Mouse (Mus musculus) forebrain, postnatal 0 days (tissue): ENCODE measurements around the gene Sik3. TPM values are rescaled to one million over a fixed set of nuclear protein-coding genes. Genes with fewer than 3 reads are reported as not detected.
"Not testable (repeated sequence)": the region's sequence is repeated elsewhere in the genome, so short reads cannot be mapped to it uniquely, and the experiment has no call there.

Experiments
- ATAC-seq: fragments of 200-750 bp; cut with Nextera tagmentation; 2 replicates; pipeline ENCODE4 v1.8.0; 2017; ENCODE audit warnings: mild to moderate bottlenecking, moderate library complexity
- DNase-seq: peaks from one replicate; pipeline ENCODE4 v3.0.0-alpha.2; 2015
- H3K27ac ChIP-seq: fragments of 300-500 bp; sonication (generic); 2 replicates; pipeline ENCODE4 v1.5.1; 2014; ENCODE audit warnings: low read depth, mild to moderate bottlenecking, antibody characterized with exemption, low read length, moderate library complexity, mixed read lengths
- H3K27me3 ChIP-seq: fragments of 300-500 bp; sonication (generic); 2 replicates; pipeline ENCODE4 v1.6.1; 2014; ENCODE audit warnings: mild to moderate bottlenecking, low read length, mixed read lengths; ENCODE audit not compliant: insufficient read depth
- H3K36me3 ChIP-seq: fragments of 300-500 bp; sonication (generic); 2 replicates; pipeline ENCODE4 v1.6.1; 2014; ENCODE audit warnings: mild to moderate bottlenecking, moderate library complexity; ENCODE audit not compliant: insufficient read depth
- H3K4me1 ChIP-seq: fragments of 300-500 bp; sonication (generic); 2 replicates; pipeline ENCODE4 v1.6.1; 2014; ENCODE audit warnings: antibody characterized with exemption; ENCODE audit not compliant: insufficient read depth
- H3K4me2 ChIP-seq: fragments of 300-500 bp; sonication (generic); 2 replicates; pipeline ENCODE4 v1.6.1; 2014; ENCODE audit warnings: low read depth, mild to moderate bottlenecking, moderate library complexity
- H3K4me3 ChIP-seq: fragments of 300-500 bp; sonication (generic); 2 replicates; pipeline ENCODE4 v1.5.1; 2014; ENCODE audit warnings: low read depth, low read length, mixed read lengths
- H3K9ac ChIP-seq: fragments of 300-500 bp; sonication (generic); 2 replicates; pipeline ENCODE4 v1.6.1; 2014; ENCODE audit warnings: mild to moderate bottlenecking
- H3K9me3 ChIP-seq: fragments of 300-500 bp; sonication (generic); 2 replicates; pipeline ENCODE4 v1.6.1; 2016; ENCODE audit warnings: low read length
- CTCF ChIP-seq: sonication (generic); IDR thresholded peaks from 2 replicates; pipeline ENCODE4 v1.5.1; 2016; ENCODE audit warnings: antibody characterized with exemption, control low read depth, low read depth
- WGBS: fragments of 180-500 bp; shearing (Covaris S2); extraction: QIAGEN DNeasy Blood & Tissue Kit; methylation state at CpG from one replicate; pipeline ENCODE4 v1.1.7; 2014; 5-methylcytosine and 5-hydroxymethylcytosine counted together
- polyA plus RNA-seq: library from polyadenylated mRNA; unstranded; fragments of >200 nt; fragmentation: Nextera tagmentation; extraction: Ambion mirVana; gene quantifications from 2 replicates; pipeline ENCODE4 v1.2.1, GENCODE M21; 2015
- total RNA-seq: library from RNA; depleted of rRNA; stranded (reverse); fragments of >200 nt; gene quantifications from 2 replicates; pipeline ENCODE4 v1.2.3, GENCODE M21; 2014

The Sik3 gene
- total and polyA plus RNA-seq, 2 experiments from 2014 or later = 9.3 to 27.9 TPM

DNA sequence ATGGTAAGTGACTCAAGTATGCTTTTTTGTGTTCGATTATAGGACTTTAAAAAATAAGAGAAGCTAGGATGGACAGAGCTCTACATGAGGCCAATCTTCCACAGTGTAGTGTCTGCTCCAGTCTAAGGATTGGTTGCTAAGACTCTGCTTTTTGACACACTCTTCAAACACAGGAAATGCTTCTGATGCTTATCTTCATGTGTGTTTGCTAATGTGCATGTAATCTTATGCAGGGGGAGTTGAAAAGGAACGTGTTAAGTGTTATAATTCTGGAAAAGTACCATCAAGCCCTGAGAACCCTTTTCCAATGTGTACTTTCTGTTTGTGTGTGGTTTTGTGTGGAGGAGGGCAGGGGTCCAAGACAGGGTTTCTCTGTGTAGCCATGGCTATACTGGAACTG lies 141.8 kb downstream of the Sik3 start:
- H3K9me3 ChIP-seq = no peaks in the 10 kb centered on the region
- no peak overlapping the region for H3K4me2 ChIP-seq
- no peak for TF ChIP-seq CTCF
- no peaks in the 10 kb centered on the region for H3K4me1 ChIP-seq
- no peaks in the 10 kb centered on the region for H3K27me3 ChIP-seq
- WGBS = 83% methylated on average over 2 of the region's 2 CpGs
- H3K36me3 ChIP-seq = no peaks in the 10 kb centered on the region
- DNase-seq = no peak
- no peak overlapping the region for H3K27ac ChIP-seq
- H3K4me3 ChIP-seq = no peak overlapping the region
- ATAC-seq = no peak
- no peak overlapping the region for H3K9ac ChIP-seq

- no peaks in the 10 kb centered on the region for H3K9me3 ChIP-seq
- no peak overlapping the region for H3K4me3 ChIP-seq
- H3K27ac ChIP-seq = no peak overlapping the region
- no peak for TF ChIP-seq CTCF
- no peak overlapping the region for H3K9ac ChIP-seq
- WGBS = 75% methylated on average over 4 of the region's 4 CpGs
- H3K4me1 ChIP-seq = no peaks in the 10 kb centered on the region
- no peak overlapping the region for H3K4me2 ChIP-seq
- no peak for ATAC-seq
- no peaks in the 10 kb centered on the region for H3K36me3 ChIP-seq
- no peaks in the 10 kb centered on the region for H3K27me3 ChIP-seq
- DNase-seq = no peak
Observed at GRCm38 (mm10) chr9:46155026-46155425, 142.4 kb downstream of the Sik3 start.

- H3K4me3 ChIP-seq, H3K9me3 ChIP-seq, H3K36me3 ChIP-seq, DNase-seq, H3K9ac ChIP-seq, H3K4me1 ChIP-seq, H3K27ac ChIP-seq, H3K27me3 ChIP-seq, ATAC-seq, H3K4me2 ChIP-seq: not testable (repeated sequence)
- WGBS = 98% methylated on average over 8 of the region's 8 CpGs
Observed at GRCm38 (mm10) chr9:46155818-46156217, 143.2 kb downstream of the Sik3 start.

GRCm38 (mm10) chr9:46156711-46157110 lies 144.1 kb downstream of the Sik3 start:
- TF ChIP-seq CTCF = no peak
- no peak overlapping the region for H3K27ac ChIP-seq
- H3K9me3 ChIP-seq = no peaks in the 10 kb centered on the region
- no peaks in the 10 kb centered on the region for H3K27me3 ChIP-seq
- 40% methylated on average over 4 of the region's 4 CpGs for WGBS
- ATAC-seq (peak; percentile 40), DNase-seq (no peak)
- no peak overlapping the region for H3K9ac ChIP-seq
- H3K4me3 ChIP-seq = no peak overlapping the region
- no peak overlapping the region for H3K4me2 ChIP-seq
- no peaks in the 10 kb centered on the region for H3K36me3 ChIP-seq
- no peaks in the 10 kb centered on the region for H3K4me1 ChIP-seq

- no peak for ATAC-seq
- TF ChIP-seq CTCF = no peak
- no peak overlapping the region for H3K4me3 ChIP-seq
- no peaks in the 10 kb centered on the region for H3K36me3 ChIP-seq
- no peak overlapping the region for H3K9ac ChIP-seq
- no peak overlapping the region for H3K4me2 ChIP-seq
- H3K9me3 ChIP-seq = no peaks in the 10 kb centered on the region
- no peaks in the 10 kb centered on the region for H3K27me3 ChIP-seq
- H3K27ac ChIP-seq = no peak overlapping the region
- DNase-seq = no peak
- 53% methylated on average over 4 of the region's 4 CpGs for WGBS
- no peaks in the 10 kb centered on the region for H3K4me1 ChIP-seq
Observed at GRCm38 (mm10) chr9:46158273-46158813, 145.7 kb downstream of the Sik3 start.

DNA sequence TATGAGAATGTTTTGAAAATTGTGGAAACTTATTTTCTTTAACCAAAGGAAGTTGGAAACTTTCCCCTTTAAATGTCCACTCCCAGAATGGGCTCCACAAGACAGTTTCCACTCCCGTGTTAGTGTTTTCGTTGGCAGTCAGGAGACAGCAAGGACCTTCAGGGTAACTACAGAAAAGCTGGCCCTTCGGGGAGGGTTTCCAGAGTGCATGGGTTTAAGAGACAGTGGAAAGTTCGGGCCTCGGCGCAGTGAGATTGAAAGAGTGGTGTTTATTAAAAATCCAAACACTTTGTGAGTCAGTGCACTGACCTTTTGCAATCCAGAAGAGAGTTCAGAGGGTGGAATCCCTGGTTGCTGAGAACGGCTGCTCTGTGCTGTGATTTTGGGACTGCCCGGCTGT lies 150.8 kb downstream of the Sik3 start:
- Histone ChIP-seq H3K4me3 (no peak overlapping the region), H3K9me3 (no peaks in the 10 kb centered on the region), H3K36me3 (no peaks in the 10 kb centered on the region), H3K4me2 (no peak overlapping the region), H3K27me3 (no peaks in the 10 kb centered on the region), H3K9ac (no peak overlapping the region), H3K27ac (no peak overlapping the region), H3K4me1 (no peaks in the 10 kb centered on the region)
- DNase-seq (no peak), ATAC-seq (no peak)
- TF ChIP-seq CTCF = no peak
- WGBS = 85% methylated on average over 8 of the region's 8 CpGs

GRCm38 (mm10) chr9:46168802-46169201 lies 156.2 kb downstream of the Sik3 start:
- H3K4me3 ChIP-seq = no peak overlapping the region
- H3K36me3 ChIP-seq = no peaks in the 10 kb centered on the region
- no peaks in the 10 kb centered on the region for H3K27me3 ChIP-seq
- no peak for TF ChIP-seq CTCF
- DNase-seq (no peak), ATAC-seq (no peak)
- no peaks in the 10 kb centered on the region for H3K9me3 ChIP-seq
- H3K4me2 ChIP-seq = no peak overlapping the region
- WGBS = 86% methylated on average over 4 of the region's 4 CpGs
- H3K4me1 ChIP-seq = no peaks in the 10 kb centered on the region
- no peak overlapping the region for H3K27ac ChIP-seq
- H3K9ac ChIP-seq = no peak overlapping the region

DNA sequence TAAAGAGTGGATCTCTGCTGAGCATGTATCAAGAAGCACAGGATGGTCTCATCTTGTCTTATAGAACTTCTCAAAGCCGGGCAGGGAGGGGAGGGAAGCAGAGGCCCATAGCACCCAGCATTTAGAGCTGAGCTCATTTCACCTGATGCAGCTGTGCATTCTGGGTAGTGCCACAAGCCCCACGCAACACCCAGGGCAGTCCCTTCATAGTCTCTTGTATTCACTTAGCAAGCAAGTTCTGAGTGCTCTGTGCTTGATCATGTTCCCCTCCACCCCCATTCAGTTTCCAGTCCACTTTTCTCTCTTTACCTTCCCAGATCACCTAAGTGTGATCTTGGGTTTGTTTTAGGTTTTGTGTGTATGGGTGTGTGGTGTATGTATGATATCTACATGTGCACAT lies 159.6 kb downstream of the Sik3 start:
- Histone ChIP-seq H3K9me3 (no peaks in the 10 kb centered on the region), H3K27me3 (no peaks in the 10 kb centered on the region), H3K4me1 (no peaks in the 10 kb centered on the region), H3K36me3 (no peaks in the 10 kb centered on the region), H3K4me3 (no peak overlapping the region), H3K27ac (no peak overlapping the region), H3K4me2 (no peak overlapping the region), H3K9ac (no peak overlapping the region)
- no peak for DNase-seq
- no peak for ATAC-seq
- no peak for TF ChIP-seq CTCF
- WGBS = 94% methylated on average over 2 of the region's 2 CpGs
